Mouse (Mus musculus) bone marrow macrophage, adult 2 months (primary cell): Measurements from ENCODE around the gene Taok1. TPM values are rescaled to one million over a fixed set of nuclear protein-coding genes. Genes with fewer than 3 reads are reported as not detected.

ENCODE experiments used
- H3K27ac ChIP-seq: 2 replicates; pipeline ENCODE4 v1.5.1; 2012; ENCODE audit warnings: low read depth, low read length; ENCODE audit not compliant: insufficient read depth
- H3K4me1 ChIP-seq: 2 replicates; pipeline ENCODE4 v1.6.1; 2012; ENCODE audit warnings: low read length; ENCODE audit not compliant: control insufficient read depth, insufficient read depth
- H3K4me3 ChIP-seq: 2 replicates; pipeline ENCODE4 v1.5.1; 2012; ENCODE audit warnings: mild to moderate bottlenecking, low read length, moderate library complexity; ENCODE audit not compliant: insufficient read depth
- CTCF ChIP-seq: IDR thresholded peaks from 2 replicates; pipeline ENCODE4 v1.5.1; 2012; ENCODE audit warnings: low read depth, mild to moderate bottlenecking, low read length, moderate library complexity
- POLR2A ChIP-seq: IDR thresholded peaks from 2 replicates; pipeline ENCODE4 v1.6.1; 2012; ENCODE audit warnings: mild to moderate bottlenecking, low read depth, low read length, borderline replicate concordance
- polyA plus RNA-seq: library from polyadenylated mRNA; stranded (reverse); fragments of >200 nt; gene quantifications from 2 replicates; pipeline ENCODE4 v1.2.4, GENCODE M21; 2012; ENCODE audit not compliant: missing spikeins, insufficient read depth, insufficient read length

The Taok1 gene
- polyA plus RNA-seq, 1 experiment = 40.3 TPM

DNA sequence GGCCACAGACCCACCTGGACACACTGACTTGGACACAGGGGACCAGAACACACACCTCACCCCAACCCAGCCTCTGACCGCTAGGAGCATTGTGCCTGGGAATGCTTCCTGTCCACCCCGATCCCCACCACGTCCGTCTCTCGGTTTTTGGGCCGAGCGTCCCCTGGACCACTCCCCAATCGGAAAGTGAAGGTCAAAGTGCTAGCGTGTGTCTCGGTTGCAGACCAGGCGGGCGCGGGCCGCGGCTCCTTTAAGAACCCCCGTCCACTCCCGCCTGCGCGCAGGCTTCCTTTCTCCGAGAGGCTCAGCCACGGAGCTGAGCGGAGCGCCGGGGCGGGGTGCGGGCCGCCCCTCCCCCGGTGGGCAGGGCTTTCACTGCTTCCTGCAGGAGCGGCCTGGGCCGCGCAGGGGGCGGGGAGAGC, 114.7 kb downstream of the Taok1 start:
- peaks cover 48% of the 10 kb centered on the region for H3K4me1 ChIP-seq
- TF ChIP-seq CTCF (no peak), POLR2A (no peak)
- peak overlapping the region; percentile 78 for H3K27ac ChIP-seq
- H3K4me3 ChIP-seq = peak overlapping the region; percentile 92

DNA sequence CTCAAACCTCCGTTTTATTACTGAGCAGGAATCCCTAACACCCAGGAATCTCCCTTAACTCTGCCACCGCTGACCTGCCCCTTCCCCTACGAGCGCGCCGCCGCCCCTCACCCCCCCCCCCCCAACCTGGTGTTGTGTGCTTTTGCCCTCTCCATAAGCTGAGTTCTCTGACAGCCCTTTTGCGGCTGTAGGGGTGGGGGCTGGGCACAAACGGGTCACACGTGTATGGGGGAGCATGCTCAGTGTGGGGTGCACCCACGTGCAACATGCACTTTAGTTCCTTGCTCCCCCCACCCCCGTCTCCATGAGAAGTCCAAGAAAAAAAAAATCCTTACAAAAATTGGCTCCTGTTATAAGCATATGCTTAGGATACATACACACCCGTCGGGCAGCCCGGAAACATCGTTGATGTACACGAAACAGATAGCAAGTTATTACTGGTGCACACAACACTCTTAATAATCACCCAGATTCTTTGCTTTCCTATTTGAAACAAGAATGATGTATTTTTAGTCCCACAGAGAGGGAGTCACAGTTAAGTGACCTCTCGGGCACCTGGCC, 115.2 kb downstream of the Taok1 start:
- peak overlapping the region; percentile 78 for H3K27ac ChIP-seq
- no peak for TF ChIP-seq CTCF
- no peak for TF ChIP-seq POLR2A
- H3K4me1 ChIP-seq = peaks cover 48% of the 10 kb centered on the region
- peak overlapping the region; percentile 92 for H3K4me3 ChIP-seq

- Histone ChIP-seq H3K4me3 (peak overlapping the region; percentile 92), H3K4me1 (peaks cover 48% of the 10 kb centered on the region), H3K27ac (peak overlapping the region; percentile 78)
- TF ChIP-seq POLR2A = no peak
Measured at GRCm38 (mm10) chr11:77491502-77492291, 115.9 kb downstream of the Taok1 start.

DNA sequence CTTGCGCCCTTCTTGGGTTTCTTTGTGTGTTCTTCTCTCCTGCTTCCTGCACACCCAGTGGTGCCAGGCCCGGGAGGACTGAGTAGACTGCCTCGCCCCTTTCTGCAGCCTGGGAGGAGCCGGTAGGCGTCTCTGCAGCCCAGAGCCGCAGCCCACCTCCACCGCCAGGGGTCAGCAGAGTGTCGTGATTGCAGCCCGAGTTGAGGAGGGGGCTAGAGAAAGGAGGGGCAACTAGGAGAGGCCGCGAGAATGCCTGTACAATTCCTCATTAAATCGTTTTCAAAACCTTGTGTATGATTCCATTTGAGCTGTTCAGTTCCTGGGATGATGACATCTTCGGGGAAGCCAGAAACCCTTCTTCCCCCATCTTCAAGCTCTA, 116.5 kb downstream of the Taok1 start:
- H3K4me1 ChIP-seq = peaks cover 51% of the 10 kb centered on the region
- TF ChIP-seq CTCF (peak; percentile 95), POLR2A (no peak)
- peak overlapping the region; percentile 92 for H3K4me3 ChIP-seq
- peak overlapping the region; percentile 78 for H3K27ac ChIP-seq

- no peak for TF ChIP-seq POLR2A
- TF ChIP-seq CTCF = no peak
Measured at GRCm38 (mm10) chr11:77490451-77490850, 117.2 kb downstream of the Taok1 start.

DNA sequence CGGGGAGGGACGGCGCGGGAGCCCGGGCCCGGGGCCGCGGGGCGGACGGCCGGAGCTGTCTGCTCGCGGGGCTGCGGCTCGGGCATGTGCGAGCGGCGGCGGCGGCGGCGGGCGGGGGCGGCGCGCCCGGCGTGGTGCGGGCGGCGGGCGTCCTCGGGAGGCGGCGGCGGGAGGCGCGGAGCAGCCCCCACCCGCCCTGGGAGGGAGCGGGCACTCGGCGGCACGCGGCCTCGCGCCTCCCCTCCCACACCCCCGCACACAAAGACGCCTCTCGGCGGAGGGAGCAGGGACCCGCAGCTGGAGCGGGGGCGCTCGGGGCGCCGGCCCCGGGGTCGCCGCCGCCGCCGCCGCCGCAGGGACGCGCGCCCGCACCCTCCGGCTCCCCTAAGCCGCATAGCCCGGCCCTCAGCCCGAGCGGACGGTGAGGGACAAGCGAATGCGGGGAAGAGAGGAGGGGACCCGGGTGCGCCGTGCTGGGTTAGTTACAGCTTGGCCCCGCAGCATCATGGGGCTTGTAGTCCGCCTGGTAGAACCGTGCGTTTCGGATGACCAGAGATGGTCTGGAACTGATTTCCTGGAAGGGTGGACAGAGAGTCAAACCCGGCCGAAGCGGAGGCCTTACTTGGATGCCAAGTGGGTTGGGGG, 117.9 kb downstream of the Taok1 start, which contains the start of gene Ankrd13b:
Gene Ankrd13b (minus strand): TSS at position 88 of the 645 bp plus-strand sequence.
- TF ChIP-seq CTCF = no peak
- no peak for TF ChIP-seq POLR2A
- Histone ChIP-seq H3K27ac (0 out of 2 replicates have a peak within 1 kb of the TSS, but pooled peaks have one; percentile 12), H3K4me3 (peak within 1 kb of the TSS; percentile 88), H3K4me1 (peaks cover 50% of the 10 kb centered on the region)

More at GRCm38 (mm10) chr11:77490451-77490850, 117.2 kb downstream of the Taok1 start:
- Histone ChIP-seq H3K4me1 (peaks cover 51% of the 10 kb centered on the region), H3K27ac (peak overlapping the region; percentile 20), H3K4me3 (peak overlapping the region; percentile 88; the same call in 1 of the 2 replicates)

GRCm38 (mm10) chr11:77488771-77489581, 118.6 kb downstream of the Taok1 start:
- TF ChIP-seq CTCF = no peak
- TF ChIP-seq POLR2A = no peak
- Histone ChIP-seq H3K27ac (0 out of 2 replicates have a peak overlapping the region, but pooled peaks have one; percentile 12), H3K4me3 (peak overlapping the region; percentile 88), H3K4me1 (peaks cover 53% of the 10 kb centered on the region)

DNA sequence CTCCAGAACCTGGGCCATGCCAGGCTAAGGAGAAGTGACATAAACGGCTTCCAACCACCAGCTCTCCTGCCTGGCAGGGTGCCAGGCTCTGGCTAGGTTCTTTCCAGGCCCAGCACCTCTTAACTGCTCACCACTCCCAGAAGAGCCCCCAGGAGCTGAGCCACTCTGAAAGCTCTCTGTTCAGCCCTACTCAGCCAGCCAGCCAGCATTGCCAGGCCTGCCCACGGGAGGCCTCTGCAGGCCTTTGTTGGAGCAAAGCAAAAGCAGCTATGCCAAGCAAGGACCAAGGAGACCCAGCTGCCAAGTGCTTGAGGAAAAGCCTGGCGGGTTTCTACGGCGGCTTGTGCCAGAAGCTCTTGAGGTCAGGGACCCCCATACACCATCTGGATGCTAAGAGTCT, 120.8 kb downstream of the Taok1 start:
- Histone ChIP-seq H3K4me3 (no peak overlapping the region), H3K27ac (no peak overlapping the region), H3K4me1 (peaks cover 72% of the 10 kb centered on the region)
- TF ChIP-seq POLR2A = no peak
- TF ChIP-seq CTCF = no peak

DNA sequence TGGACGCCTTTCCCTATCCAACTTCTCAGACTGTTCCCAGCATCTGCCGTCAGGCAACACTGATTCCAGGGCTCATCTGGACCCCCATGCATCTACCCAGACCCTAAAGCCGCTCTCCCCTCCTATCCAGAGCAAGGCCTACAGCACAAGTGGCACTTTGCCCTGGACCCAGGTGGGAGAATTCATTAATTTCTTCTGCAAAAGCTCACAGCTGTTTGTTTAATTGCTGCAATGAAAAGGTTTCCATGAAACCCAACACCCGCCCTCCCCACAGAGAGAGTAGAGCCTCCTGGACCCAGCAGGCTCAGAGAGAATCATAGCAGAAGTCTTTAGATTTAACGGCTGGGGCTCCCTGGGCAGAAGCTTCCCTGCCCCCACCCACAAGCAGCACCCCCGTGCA, 122.4 kb downstream of the Taok1 start:
- H3K27ac ChIP-seq = no peak overlapping the region
- H3K4me1 ChIP-seq = peaks cover 67% of the 10 kb centered on the region
- no peak overlapping the region for H3K4me3 ChIP-seq
- no peak for TF ChIP-seq CTCF
- no peak for TF ChIP-seq POLR2A
